Mouse (Mus musculus) layer of hippocampus, adult 6 months (tissue): ENCODE measurements around the gene Rnf208. TPM values are rescaled to one million over a fixed set of nuclear protein-coding genes. Genes with fewer than 3 reads are reported as not detected.

ENCODE experiments used
- long read RNA-seq, 2 experiments: library from polyadenylated mRNA; unstranded; transcript quantifications; one replicate each; pipeline ENCODE4 v2.0.0; 2019 to 2020
- polyA plus RNA-seq: library from polyadenylated mRNA; unstranded; fragments of <200 nt; fragmentation: Nextera tagmentation; gene quantifications from 2 replicates; pipeline ENCODE4 v1.2.3, GENCODE M21; 2021

The Rnf208 gene
- polyA plus RNA-seq, result 52.0 and 62.6 TPM in 2 replicates
- long read RNA-seq, experiment 1, transcript Rnf208-203 (2 exons, 885 nt), result minor isoform, 12 of 44 reads
- long read RNA-seq, experiment 1, transcript Rnf208-202 (1 exons, 1,333 nt), result major isoform, 28 of 44 reads
- long read RNA-seq, experiment 1, partial matches to known transcripts, result 0 of 44 reads
- long read RNA-seq, experiment 1, other reads (novel, unspliced or antisense), result 4 of 44 reads
- long read RNA-seq, experiment 2, transcript Rnf208-203 (2 exons, 885 nt), result major isoform, 166 of 194 reads
- long read RNA-seq, experiment 2, transcript Rnf208-202 (1 exons, 1,333 nt), result minor isoform, 12 of 194 reads
- long read RNA-seq, experiment 2, partial matches to known transcripts, result 0 of 194 reads
- long read RNA-seq, experiment 2, other reads (novel, unspliced or antisense), result 16 of 194 reads

GRCm38 (mm10) chr2:25242101-25242506 lies at the start of gene Rnf208, which contains the start of gene Cysrt1:
Rnf208 (plus strand) TSS chr2:25242255.
Cysrt1 (minus strand) TSS chr2:25242452.

GRCm38 (mm10) chr2:25196172-25196954 lies 45.7 kb upstream of the Rnf208 start, which contains the start of gene Tor4a:
Tor4a (minus strand) TSS chr2:25196886.

GRCm38 (mm10) chr2:25211121-25211670 lies 30.9 kb upstream of the Rnf208 start, which contains the start of gene Nelfb:
Nelfb (minus strand) TSS chr2:25211489.

GRCm38 (mm10) chr2:25214444-25214843 lies 27.6 kb upstream of the Rnf208 start, which contains the start of gene Stpg3:
Stpg3 (minus strand) TSS chr2:25214637.

GRCm38 (mm10) chr2:25218445-25218844 lies 23.6 kb upstream of the Rnf208 start, which contains the start of gene Fam166a:
Fam166a (plus strand) TSS chr2:25218745.

GRCm38 (mm10) chr2:25224492-25224765 lies 17.6 kb upstream of the Rnf208 start, which contains the start of gene Tubb4b:
Tubb4b (minus strand) TSS chr2:25224702.

GRCm38 (mm10) chr2:25234050-25234449 lies 8.0 kb upstream of the Rnf208 start, which contains the start of gene Slc34a3:
Slc34a3 (minus strand) TSS chr2:25234364.

GRCm38 (mm10) chr2:25236614-25237013 lies 5.4 kb upstream of the Rnf208 start, which contains the start of gene Rnf224:
Rnf224 (minus strand) TSS chr2:25236787.

GRCm38 (mm10) chr2:25246183-25247072 lies 4.4 kb downstream of the Rnf208 start, which contains the start of gene AL732309.1:
AL732309.1 (minus strand) TSS chr2:25246863.

GRCm38 (mm10) chr2:25255284-25255779 lies 13.3 kb downstream of the Rnf208 start, which contains the start of gene Tmem203:
Tmem203 (plus strand) TSS chr2:25255439.

GRCm38 (mm10) chr2:25262291-25262767 lies 20.3 kb downstream of the Rnf208 start, which contains the start of gene Tprn:
Tprn (plus strand) TSS chr2:25262618.

GRCm38 (mm10) chr2:25271827-25272511 lies 29.9 kb downstream of the Rnf208 start, which contains the start of the genes Ssna1 and Anapc2:
Ssna1 (minus strand) TSS chr2:25272438.
Anapc2 (plus strand) TSS chr2:25272478.

GRCm38 (mm10) chr2:25287927-25288649 lies 46.0 kb downstream of the Rnf208 start, which contains the start of gene Tmem210:
Tmem210 (plus strand) TSS chr2:25288145.

GRCm38 (mm10) chr2:25289651-25290050 lies 47.6 kb downstream of the Rnf208 start, which contains the start of gene Lrrc26:
Lrrc26 (plus strand) TSS chr2:25289915.

Other genes with a start within 250 kb of the Rnf208 start
- 596 and 716 TPM in 2 replicates for gene Nsmf, start 187.9 kb upstream of the Rnf208 start, polyA plus RNA-seq
- gene Entpd8, start 162.0 kb upstream of the Rnf208 start, polyA plus RNA-seq, result not detected in 2 replicates
- not detected in 2 replicates for gene Noxa1, start 147.1 kb upstream of the Rnf208 start, polyA plus RNA-seq
- gene Nrarp, start 61.5 kb upstream of the Rnf208 start, polyA plus RNA-seq, result 3.4 and 5.2 TPM in 2 replicates
- 2.4 and 3.3 TPM in 2 replicates for gene Tor4a, start 45.4 kb upstream of the Rnf208 start, polyA plus RNA-seq
- 32.7 and 34.5 TPM in 2 replicates for gene Nelfb, start 30.8 kb upstream of the Rnf208 start, polyA plus RNA-seq
- not detected in 2 replicates for gene Stpg3, start 27.6 kb upstream of the Rnf208 start, polyA plus RNA-seq
- gene Fam166a, start 23.5 kb upstream of the Rnf208 start, polyA plus RNA-seq, result 12.9 and 15.7 TPM in 2 replicates
- gene Tubb4b, start 17.6 kb upstream of the Rnf208 start, polyA plus RNA-seq, result 531 and 583 TPM in 2 replicates
- 0.45 TPM in 2 replicates for gene Slc34a3, start 7.9 kb upstream of the Rnf208 start, polyA plus RNA-seq
- not detected in 2 replicates for gene Rnf224, start 5.5 kb upstream of the Rnf208 start, polyA plus RNA-seq
- gene Cysrt1, start 197 bp downstream of the Rnf208 start, polyA plus RNA-seq, result not detected in 2 replicates
- 0.79 and 1.6 TPM in 2 replicates for gene AL732309.1, start 4.6 kb downstream of the Rnf208 start, polyA plus RNA-seq
- gene Tmem203, start 13.2 kb downstream of the Rnf208 start, polyA plus RNA-seq, result 30.8 and 34.2 TPM in 2 replicates
- 12.5 and 13.7 TPM in 2 replicates for gene Tprn, start 20.4 kb downstream of the Rnf208 start, polyA plus RNA-seq
- 76.5 and 79.6 TPM in 2 replicates for gene Ssna1, start 30.2 kb downstream of the Rnf208 start, polyA plus RNA-seq
- 32.4 and 34.4 TPM in 2 replicates for gene Anapc2, start 30.2 kb downstream of the Rnf208 start, polyA plus RNA-seq
- gene Tmem210, start 45.9 kb downstream of the Rnf208 start, polyA plus RNA-seq, result not detected in 2 replicates
- gene Lrrc26, start 47.7 kb downstream of the Rnf208 start, polyA plus RNA-seq, result 0.26 and 0.28 TPM in 2 replicates
- 101 and 125 TPM in 2 replicates for gene Grin1, start 76.9 kb downstream of the Rnf208 start, polyA plus RNA-seq
- gene Man1b1, start 90.1 kb downstream of the Rnf208 start, polyA plus RNA-seq, result 13.0 and 18.8 TPM in 2 replicates
- 17.5 and 27.1 TPM in 2 replicates for gene Dpp7, start 114.1 kb downstream of the Rnf208 start, polyA plus RNA-seq
- gene Uap1l1, start 123.4 kb downstream of the Rnf208 start, polyA plus RNA-seq, result 26.0 and 26.4 TPM in 2 replicates
- gene Sapcd2, start 130.1 kb downstream of the Rnf208 start, polyA plus RNA-seq, result 2.3 and 2.4 TPM in 2 replicates
- 21.4 and 46.8 TPM in 2 replicates for gene Entpd2, start 153.6 kb downstream of the Rnf208 start, polyA plus RNA-seq
- 292 and 359 TPM in 2 replicates for gene Npdc1, start 157.1 kb downstream of the Rnf208 start, polyA plus RNA-seq
- 0.06 and 0.20 TPM in 2 replicates for gene Fut7, start 181.0 kb downstream of the Rnf208 start, polyA plus RNA-seq
- gene Abca2, start 186.4 kb downstream of the Rnf208 start, polyA plus RNA-seq, result 33.0 and 34.1 TPM in 2 replicates
- gene Clic3, start 214.6 kb downstream of the Rnf208 start, polyA plus RNA-seq, result 0.70 and 9.1 TPM in 2 replicates
- gene Paxx, start 218.8 kb downstream of the Rnf208 start, polyA plus RNA-seq, result 111 and 116 TPM in 2 replicates
- gene Ptgds, start 227.8 kb downstream of the Rnf208 start, polyA plus RNA-seq, result 2,394 and 5,724 TPM in 2 replicates